Mouse (Mus musculus): ENCODE data around the gene Calca. TPM values are rescaled to one million over a fixed set of nuclear protein-coding genes. Genes with fewer than 3 reads are reported as not detected.

The Calca gene
- polyA plus RNA-seq (2012; rRNA removed), result 4.5 and 6.9 TPM in 2 replicates

DNA sequence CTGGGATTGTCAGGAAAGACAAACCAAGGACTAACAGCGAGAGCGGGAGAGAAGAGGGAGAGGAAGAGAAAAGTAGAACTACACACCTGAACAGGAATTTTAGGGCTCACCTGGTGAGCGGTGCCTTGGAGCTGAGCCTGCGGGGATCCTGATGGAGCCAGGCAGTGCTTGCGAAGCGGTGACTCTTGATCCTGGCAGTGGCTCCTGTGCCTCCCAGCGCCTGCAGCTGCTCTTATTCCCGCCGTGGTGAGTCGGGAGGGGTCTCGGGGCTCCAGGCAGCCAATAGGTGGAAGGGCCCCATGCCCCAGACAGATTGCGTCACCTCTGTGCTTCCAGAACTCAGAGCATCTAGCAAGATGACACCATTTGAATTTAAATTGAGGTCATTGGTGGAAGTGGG is at the start of gene Calca:
TSS of gene Calca (minus strand) at position 256 of the 400 bp plus-strand sequence.
- peak; percentile 2 for DNase-seq
- TF ChIP-seq POLR2A (IDR thresholded peaks at IDR 0.05; ENCODE audit: low read depth, low read length) (no peak), CTCF (conservative IDR thresholded peaks at IDR 0.05; ENCODE audit: insufficient read depth, insufficient read length, low read depth, low read length) (no peak)
- Histone ChIP-seq H3K27me3 (replicated peaks; ENCODE audit: control insufficient read depth, insufficient read depth, low read length) (no peaks in the 10 kb centered on the region), H3K27ac (ENCODE audit: insufficient read depth, low read depth, low read length) (no peak within 1 kb of the TSS), H3K4me1 (ENCODE audit: control insufficient read depth, insufficient read depth, low read length) (0 out of 2 replicates have a peak, but pooled peaks cover 5% of the 10 kb centered on the region), H3K4me3 (ENCODE audit: insufficient read depth, low read depth, low read length) (peak within 1 kb of the TSS; percentile 55), H3K36me3 (ENCODE audit: control insufficient read depth, insufficient read depth, low read length) (no peaks in the 10 kb centered on the region)
- 3% methylated on average over 12 of the region's 12 CpGs for WGBS

DNA sequence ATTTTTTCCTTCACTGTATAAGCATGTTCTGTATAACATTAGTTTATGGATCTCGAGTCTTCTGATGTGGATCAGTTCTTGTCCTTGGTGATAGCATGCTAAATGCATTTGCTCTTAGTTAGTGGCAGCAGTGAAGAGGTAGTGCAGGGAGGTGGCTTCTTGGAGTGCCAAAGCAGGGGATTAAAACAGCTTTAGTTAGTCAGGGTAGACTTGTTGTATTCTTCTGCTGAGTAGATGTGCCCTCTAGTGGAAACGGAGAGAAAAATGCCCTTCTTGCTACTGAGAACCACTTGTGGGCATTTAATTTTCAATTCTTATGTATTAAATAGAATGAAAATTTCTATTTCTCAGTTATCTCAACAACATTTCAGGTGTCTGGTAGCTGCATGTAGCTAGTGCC is 36.5 kb upstream of the Calca start:
- Histone ChIP-seq H3K27ac (ENCODE audit: insufficient read depth, low read depth, low read length) (no peak overlapping the region), H3K4me1 (ENCODE audit: control insufficient read depth, insufficient read depth, low read length) (no peaks in the 10 kb centered on the region), H3K27me3 (replicated peaks; ENCODE audit: control insufficient read depth, insufficient read depth, low read length) (no peaks in the 10 kb centered on the region), H3K36me3 (ENCODE audit: control insufficient read depth, insufficient read depth, low read length) (no peaks in the 10 kb centered on the region), H3K4me3 (ENCODE audit: insufficient read depth, low read depth, low read length) (no peak overlapping the region)
- peak; percentile 27 for DNase-seq
- WGBS, result 26% methylated on average over 2 of the region's 2 CpGs
- 0 out of 2 replicates have a peak, but pooled peaks have one; percentile 15 for TF ChIP-seq CTCF (conservative IDR thresholded peaks at IDR 0.05; ENCODE audit: insufficient read depth, insufficient read length, low read depth, low read length)
- no peak for TF ChIP-seq POLR2A (IDR thresholded peaks at IDR 0.05; ENCODE audit: low read depth, low read length)

DNA sequence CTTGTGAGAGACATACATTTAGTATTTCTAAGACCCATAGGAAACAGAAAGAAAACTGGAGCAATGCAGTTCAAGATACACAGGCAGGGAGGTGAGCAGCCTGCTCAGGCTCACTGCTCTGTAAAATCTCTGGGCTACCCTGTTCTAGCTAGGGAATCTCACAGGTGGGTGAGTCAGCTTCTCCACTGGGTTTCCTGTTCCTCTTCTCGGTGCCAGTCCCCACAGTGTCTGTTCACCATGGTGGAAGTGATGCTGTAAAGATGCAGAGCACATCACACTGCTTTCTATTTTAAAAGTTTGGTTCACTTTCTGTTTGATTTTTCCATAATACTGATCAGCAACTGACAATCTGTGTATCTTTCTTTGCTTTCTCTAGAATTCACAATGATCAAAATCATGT is 35.2 kb upstream of the Calca start:
- H3K27ac ChIP-seq (ENCODE audit: insufficient read depth, low read depth, low read length), result no peak overlapping the region
- no peaks in the 10 kb centered on the region for H3K4me1 ChIP-seq (ENCODE audit: control insufficient read depth, insufficient read depth, low read length)
- DNase-seq, result no peak
- H3K27me3 ChIP-seq (replicated peaks; ENCODE audit: control insufficient read depth, insufficient read depth, low read length), result no peaks in the 10 kb centered on the region
- TF ChIP-seq CTCF (conservative IDR thresholded peaks at IDR 0.05; ENCODE audit: insufficient read depth, insufficient read length, low read depth, low read length) (no peak), POLR2A (IDR thresholded peaks at IDR 0.05; ENCODE audit: low read depth, low read length) (no peak)
- WGBS, result 53% methylated on average over 1 of the region's 1 CpGs
- no peaks in the 10 kb centered on the region for H3K36me3 ChIP-seq (ENCODE audit: control insufficient read depth, insufficient read depth, low read length)
- no peak overlapping the region for H3K4me3 ChIP-seq (ENCODE audit: insufficient read depth, low read depth, low read length)

DNA sequence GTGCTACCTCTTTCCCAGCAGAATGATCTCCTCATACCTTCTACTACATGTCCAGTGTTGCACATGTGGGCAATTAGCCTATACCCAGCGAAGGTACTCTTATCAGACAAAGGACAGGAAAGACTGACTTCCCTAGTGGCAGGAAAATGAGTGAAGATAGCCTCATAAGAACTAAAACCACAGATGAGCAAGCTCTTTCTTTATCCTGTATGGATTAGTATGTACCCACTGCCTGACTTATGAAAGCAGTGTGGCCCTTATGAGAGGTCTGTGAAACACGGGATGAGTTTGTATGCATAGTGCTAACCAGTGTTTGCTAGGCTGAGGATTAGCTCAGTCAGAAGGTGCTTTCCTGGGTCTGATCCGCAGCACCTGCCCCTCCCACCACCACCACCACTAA is 13.6 kb upstream of the Calca start:
- H3K36me3 ChIP-seq (ENCODE audit: control insufficient read depth, insufficient read depth, low read length), result no peaks in the 10 kb centered on the region
- 46% methylated on average over 3 of the region's 3 CpGs for WGBS
- no peaks in the 10 kb centered on the region for H3K4me1 ChIP-seq (ENCODE audit: control insufficient read depth, insufficient read depth, low read length)
- no peak for TF ChIP-seq POLR2A (IDR thresholded peaks at IDR 0.05; ENCODE audit: low read depth, low read length)
- TF ChIP-seq CTCF (conservative IDR thresholded peaks at IDR 0.05; ENCODE audit: insufficient read depth, insufficient read length, low read depth, low read length), result no peak
- DNase-seq, result no peak
- no peak overlapping the region for H3K27ac ChIP-seq (ENCODE audit: insufficient read depth, low read depth, low read length)
- H3K27me3 ChIP-seq (replicated peaks; ENCODE audit: control insufficient read depth, insufficient read depth, low read length), result no peaks in the 10 kb centered on the region
- H3K4me3 ChIP-seq (ENCODE audit: insufficient read depth, low read depth, low read length), result no peak overlapping the region

DNA sequence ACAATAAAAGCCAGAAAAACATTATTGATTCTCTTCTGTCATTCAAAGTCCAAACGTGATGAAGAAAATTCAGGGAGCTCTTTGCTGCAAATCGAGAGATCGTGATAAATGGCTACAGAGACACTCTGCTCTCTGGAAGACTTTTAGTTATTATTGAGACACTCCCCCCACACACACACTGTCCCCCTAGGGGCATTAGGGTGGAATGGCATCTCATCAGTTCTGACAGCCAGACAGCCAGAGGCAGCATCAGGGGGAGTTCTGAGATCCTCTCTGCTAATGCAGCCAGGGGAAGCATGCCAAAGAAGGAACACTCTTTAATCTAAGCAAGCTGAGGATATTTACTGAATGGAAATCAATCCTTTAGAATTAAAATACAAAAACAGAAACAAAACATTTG is 12.6 kb upstream of the Calca start:
- no peaks in the 10 kb centered on the region for H3K4me1 ChIP-seq (ENCODE audit: control insufficient read depth, insufficient read depth, low read length)
- no peaks in the 10 kb centered on the region for H3K36me3 ChIP-seq (ENCODE audit: control insufficient read depth, insufficient read depth, low read length)
- H3K27ac ChIP-seq (ENCODE audit: insufficient read depth, low read depth, low read length), result no peak overlapping the region
- no peaks in the 10 kb centered on the region for H3K27me3 ChIP-seq (replicated peaks; ENCODE audit: control insufficient read depth, insufficient read depth, low read length)
- DNase-seq, result no peak
- no peak overlapping the region for H3K4me3 ChIP-seq (ENCODE audit: insufficient read depth, low read depth, low read length)
- TF ChIP-seq POLR2A (IDR thresholded peaks at IDR 0.05; ENCODE audit: low read depth, low read length), result no peak
- 0 out of 2 replicates have a peak, but pooled peaks have one; percentile 6 for TF ChIP-seq CTCF (conservative IDR thresholded peaks at IDR 0.05; ENCODE audit: insufficient read depth, insufficient read length, low read depth, low read length)
- WGBS, result 72% methylated on average over 3 of the region's 3 CpGs

- H3K4me3 ChIP-seq (ENCODE audit: insufficient read depth, low read depth, low read length), result peak overlapping the region; percentile 55
- under 1% methylated on average over 20 of the region's 20 CpGs for WGBS
- DNase-seq, result peak; percentile 39
Measured at GRCm38 (mm10) chr7:114635569-114636101, 522 bp downstream of the Calca start.

DNA sequence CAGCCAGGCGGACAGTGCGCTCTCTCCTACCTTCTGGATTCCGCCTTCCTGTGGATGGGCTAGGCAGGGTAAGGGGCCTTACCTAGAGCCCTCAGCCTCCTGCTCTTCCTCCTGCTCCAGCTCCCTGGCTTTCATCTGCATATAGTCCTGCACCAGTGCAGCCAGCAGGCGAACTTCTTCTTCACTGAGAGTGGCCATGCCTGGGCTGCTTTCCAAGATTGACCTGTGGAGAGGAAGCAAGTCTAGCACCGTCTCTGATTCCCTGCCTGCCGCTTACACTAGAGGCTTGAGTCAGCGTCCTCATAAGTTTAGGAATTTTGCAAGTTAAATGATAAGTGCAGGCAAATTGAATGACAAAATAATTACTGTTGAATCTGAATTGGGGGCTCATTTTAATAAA is 1.8 kb downstream of the Calca start:
- H3K4me3 ChIP-seq (ENCODE audit: insufficient read depth, low read depth, low read length), result no peak overlapping the region
- WGBS, result 66% methylated on average over 7 of the region's 7 CpGs
- no peaks in the 10 kb centered on the region for H3K36me3 ChIP-seq (ENCODE audit: control insufficient read depth, insufficient read depth, low read length)
- no peak for TF ChIP-seq CTCF (conservative IDR thresholded peaks at IDR 0.05; ENCODE audit: insufficient read depth, insufficient read length, low read depth, low read length)
- TF ChIP-seq POLR2A (IDR thresholded peaks at IDR 0.05; ENCODE audit: low read depth, low read length), result no peak
- DNase-seq, result no peak
- H3K27me3 ChIP-seq (replicated peaks; ENCODE audit: control insufficient read depth, insufficient read depth, low read length), result no peaks in the 10 kb centered on the region
- H3K27ac ChIP-seq (ENCODE audit: insufficient read depth, low read depth, low read length), result no peak overlapping the region
- H3K4me1 ChIP-seq (ENCODE audit: control insufficient read depth, insufficient read depth, low read length), result 0 out of 2 replicates have a peak, but pooled peaks cover 5% of the 10 kb centered on the region

More at GRCm38 (mm10) chr7:114635569-114636101, 522 bp downstream of the Calca start:
- Histone ChIP-seq H3K27me3 (replicated peaks; ENCODE audit: control insufficient read depth, insufficient read depth, low read length) (no peaks in the 10 kb centered on the region), H3K4me1 (ENCODE audit: control insufficient read depth, insufficient read depth, low read length) (0 out of 2 replicates have a peak, but pooled peaks cover 5% of the 10 kb centered on the region), H3K36me3 (ENCODE audit: control insufficient read depth, insufficient read depth, low read length) (no peaks in the 10 kb centered on the region), H3K27ac (ENCODE audit: insufficient read depth, low read depth, low read length) (no peak overlapping the region)
- TF ChIP-seq CTCF (conservative IDR thresholded peaks at IDR 0.05; ENCODE audit: insufficient read depth, insufficient read length, low read depth, low read length) (peak; percentile 72), POLR2A (IDR thresholded peaks at IDR 0.05; ENCODE audit: low read depth, low read length) (no peak)
